Mouse (Mus musculus) CH12.LX (cell line): ENCODE measurements at regions not wholly inside any gene's neighbourhood (a gene's known extent, or its start where the extent isn't known, plus 50 kb on each side); places are given as distances from the start of the nearest gene placed in this dataset.

ENCODE experiments used
- DNase-seq: peaks from one replicate; pipeline ENCODE4 v3.0.0-alpha.2; 2013; ENCODE audit errors: extremely low read depth
- H3K27ac ChIP-seq: 2 replicates; pipeline ENCODE4 v1.5.1; 2012; ENCODE audit warnings: low read depth, mild to moderate bottlenecking, control low read depth, moderate library complexity; ENCODE audit not compliant: insufficient read depth
- H3K27me3 ChIP-seq: replicated peaks from 2 replicates; pipeline ENCODE3; 2012; ENCODE audit warnings: inconsistent platforms
- H3K36me3 ChIP-seq, 2 experiments: replicated peaks in 1 of 2; 2 replicates each; pipeline versions ENCODE3 to v1.6.1; 2012; ENCODE audit warnings: inconsistent platforms in 1 of 2, low read length in 1 of 2, mild to moderate bottlenecking in 1 of 2, mixed read lengths in 1 of 2, moderate library complexity in 1 of 2; ENCODE audit not compliant: control insufficient read depth in 1 of 2, insufficient read depth in 1 of 2
- H3K4me1 ChIP-seq, 2 experiments: 2 replicates each; pipeline ENCODE4 v1.6.1; 2012; ENCODE audit warnings: inconsistent platforms in 1 of 2, moderate library complexity in 1 of 2; ENCODE audit not compliant: insufficient read depth in 2 of 2, control insufficient read depth in 1 of 2
- H3K4me2 ChIP-seq: 2 replicates; pipeline ENCODE4 v1.6.1; 2012; ENCODE audit warnings: low read depth, mild to moderate bottlenecking, control low read depth; ENCODE audit not compliant: poor library complexity, insufficient read depth, severe bottlenecking
- H3K4me3 ChIP-seq, 3 experiments: fragments of 150-350 bp in 1 of 3; sonication (generic) in 1 of 3; replicated peaks in 1 of 3; 2 replicates each; pipeline versions ENCODE3 to v1.5.1; 2011 to 2012; ENCODE audit warnings: low read depth in 2 of 3, low read length in 2 of 3, mild to moderate bottlenecking in 2 of 3, moderate library complexity in 2 of 3, control low read depth in 1 of 3, improper control_type of control experiment in 1 of 3, inconsistent platforms in 1 of 3, mixed read lengths in 1 of 3; ENCODE audit not compliant: poor library complexity in 1 of 3
- H3K79me2 ChIP-seq: replicated peaks from 2 replicates; pipeline ENCODE4 v1.6.1; 2012; ENCODE audit warnings: mild to moderate bottlenecking, moderate library complexity; ENCODE audit not compliant: control insufficient read depth, poor library complexity, insufficient read depth, severe bottlenecking; ENCODE audit errors: extremely low read depth
- H3K9ac ChIP-seq: 2 replicates; pipeline ENCODE4 v1.6.1; 2012; ENCODE audit warnings: low read depth, mild to moderate bottlenecking, control low read depth, moderate library complexity; ENCODE audit not compliant: insufficient read depth
- H3K9me3 ChIP-seq: replicated peaks from 2 replicates; pipeline ENCODE3; 2012; ENCODE audit warnings: low read length, inconsistent platforms, mixed read lengths
- BHLHE40 ChIP-seq: IDR thresholded peaks from 2 replicates; pipeline ENCODE4 v1.6.1; 2011; ENCODE audit warnings: mild to moderate bottlenecking, low read depth, low read length, improper control_type of control experiment
- CTCF ChIP-seq, 2 experiments: IDR thresholded peaks in 1 of 2; conservative IDR thresholded peaks in 1 of 2; 2 replicates each; pipeline ENCODE4 v1.5.1; 2011 to 2012; ENCODE audit warnings: low read depth in 2 of 2, low read length in 2 of 2, improper control_type of control experiment in 1 of 2, inconsistent platforms in 1 of 2, mild to moderate bottlenecking in 1 of 2, moderate library complexity in 1 of 2
- E2F4 ChIP-seq: IDR thresholded peaks from 2 replicates; pipeline ENCODE4 v1.6.1; 2011; ENCODE audit warnings: low read depth, low read length, improper control_type of control experiment; ENCODE audit not compliant: insufficient replicate concordance
- EP300 ChIP-seq: IDR thresholded peaks from 2 replicates; pipeline ENCODE4 v1.6.1; 2011; ENCODE audit warnings: low read length, improper control_type of control experiment
- ETS1 ChIP-seq: conservative IDR thresholded peaks from 2 replicates; pipeline ENCODE4 v1.6.1; 2012; ENCODE audit warnings: low read depth, mild to moderate bottlenecking, inconsistent platforms, low read length, improper control_type of control experiment, moderate library complexity
- HCFC1 ChIP-seq: IDR thresholded peaks from 2 replicates; pipeline ENCODE4 v1.6.1; 2012; ENCODE audit warnings: low read depth, mild to moderate bottlenecking, inconsistent platforms, low read length, improper control_type of control experiment
- IRF4 ChIP-seq: IDR thresholded peaks from 2 replicates; pipeline ENCODE4 v1.6.1; 2014; ENCODE audit warnings: low read depth, mild to moderate bottlenecking, inconsistent platforms, low read length, improper control_type of control experiment
- JUND ChIP-seq: conservative IDR thresholded peaks from 2 replicates; pipeline ENCODE4 v1.6.1; 2011; ENCODE audit warnings: low read depth, low read length, improper control_type of control experiment
- KAT2A ChIP-seq: IDR thresholded peaks from 2 replicates; pipeline ENCODE4 v1.6.1; 2012; ENCODE audit warnings: low read length, improper control_type of control experiment, inconsistent platforms; ENCODE audit not compliant: insufficient replicate concordance
- MAFK ChIP-seq: IDR thresholded peaks from 2 replicates; pipeline ENCODE4 v1.6.1; 2011; ENCODE audit warnings: low read length, improper control_type of control experiment; ENCODE audit not compliant: insufficient replicate concordance
- MAX ChIP-seq: IDR thresholded peaks from 2 replicates; pipeline ENCODE4 v1.6.1; 2011; ENCODE audit warnings: low read length, improper control_type of control experiment
- MXI1 ChIP-seq: IDR thresholded peaks from 2 replicates; pipeline ENCODE4 v1.6.1; 2011; ENCODE audit warnings: mild to moderate bottlenecking, low read depth, low read length, improper control_type of control experiment
- PAX5 ChIP-seq: IDR thresholded peaks from 2 replicates; pipeline ENCODE4 v1.6.1; 2012; ENCODE audit warnings: low read length, inconsistent platforms, mixed read lengths
- POLR2A ChIP-seq: IDR thresholded peaks from 2 replicates; pipeline ENCODE4 v1.6.1; 2011; ENCODE audit warnings: low read depth, mild to moderate bottlenecking, improper control_type of control experiment, low read length
- USF2 ChIP-seq: conservative IDR thresholded peaks from 2 replicates; pipeline ENCODE4 v1.6.1; 2011; ENCODE audit warnings: low read depth, low read length, improper control_type of control experiment
- ZKSCAN1 ChIP-seq: IDR thresholded peaks from 2 replicates; pipeline ENCODE4 v1.6.1; 2012; ENCODE audit warnings: low read depth, inconsistent platforms, low read length, improper control_type of control experiment, borderline replicate concordance
- ZMIZ1 ChIP-seq: IDR thresholded peaks from 2 replicates; pipeline ENCODE4 v1.6.1; 2012; ENCODE audit warnings: low read depth, mild to moderate bottlenecking, inconsistent platforms, low read length, improper control_type of control experiment
- ZNF384 ChIP-seq: IDR thresholded peaks from 2 replicates; pipeline ENCODE4 v1.6.1; 2012; ENCODE audit warnings: low read depth, low read length, improper control_type of control experiment, inconsistent platforms
- dilution Hi-C: fragments of 300-500 bp; cut with MboI; formaldehyde crosslinking; loops from 2 replicates; pipeline ENCODE4 v1.14.3; 2020; ENCODE audit warnings: low sequenced_read_pairs; ENCODE audit not compliant: extremely low pct_unique_long_range_greater_than_20kb, extremely low pct_ligation_motif_present
- in situ Hi-C: fragments of 300-500 bp; cut with MboI; formaldehyde crosslinking; loops from 3 replicates; pipeline ENCODE4 v1.14.3; 2019; ENCODE audit warnings: low sequenced_read_pairs, low pct_ligation_motif_present, low pct_unique_long_range_greater_than_20kb, mixed read lengths

- Histone ChIP-seq H3K4me3 (no peak overlapping the region), H3K27me3 (no peaks in the 10 kb centered on the region), H3K9me3 (peaks cover 49% of the 10 kb centered on the region), H3K27ac (no peak overlapping the region), H3K79me2 (no peaks in the 10 kb centered on the region), H3K36me3 (no peaks in the 10 kb centered on the region), H3K9ac (no peak overlapping the region), H3K4me1 (no peaks in the 10 kb centered on the region), H3K4me2 (no peak overlapping the region)
- in situ Hi-C loops: no loop called here
- dilution Hi-C loops: no loop called here
- TF ChIP-seq E2F4: no peak
- TF ChIP-seq IRF4: no peak
- TF ChIP-seq ZKSCAN1: no peak
- no peak for TF ChIP-seq CTCF (conservative IDR thresholded peaks at IDR 0.05 in 1 of 2, IDR thresholded peaks at IDR 0.05 in 1 of 2; ENCODE audit: low read depth in 2 of 2, low read length in 2 of 2)
- no peak for TF ChIP-seq POLR2A
- TF ChIP-seq EP300: no peak
- no peak for TF ChIP-seq MXI1
- TF ChIP-seq ETS1: no peak
- no peak for TF ChIP-seq MAX
- no peak for TF ChIP-seq BHLHE40
- TF ChIP-seq MAFK: no peak
- no peak for TF ChIP-seq USF2
- TF ChIP-seq JUND: no peak
- TF ChIP-seq ZMIZ1: no peak
- no peak for TF ChIP-seq PAX5
- TF ChIP-seq ZNF384: no peak
- DNase-seq: no peak
Observed at GRCm38 (mm10) chr1:42167790-42168572, 527.6 kb upstream of the Pou3f3 start.

- H3K9ac ChIP-seq: no peak overlapping the region
- no peaks in the 10 kb centered on the region for H3K27me3 ChIP-seq
- dilution Hi-C loops: no loop called here
- H3K79me2 ChIP-seq: no peaks in the 10 kb centered on the region
- H3K4me2 ChIP-seq: no peak overlapping the region
- no peaks in the 10 kb centered on the region for H3K36me3 ChIP-seq
- TF ChIP-seq HCFC1 (no peak), ZMIZ1 (no peak), POLR2A (no peak), KAT2A (no peak)
- peaks cover 47% of the 10 kb centered on the region for H3K9me3 ChIP-seq
- H3K4me1 ChIP-seq: no peaks in the 10 kb centered on the region
- H3K27ac ChIP-seq: no peak overlapping the region
- DNase-seq: no peak
- in situ Hi-C loops: no loop called here
- no peak overlapping the region for H3K4me3 ChIP-seq
Observed at GRCm38 (mm10) chr1:42169505-42169904, 526.1 kb upstream of the Pou3f3 start.
